Comparison of ENCODE assay signal across 8 mouse cellular contexts in genomic region chr19:60891934-60892547, GRCm38 (mm10). TPM values are rescaled to one million over a fixed set of nuclear protein-coding genes. Genes with fewer than 3 reads are reported as not detected.
DNase-seq lines count a peak whose midpoint lies in the region; ATAC-seq lines count a peak whose summit lies in the region.

No protein-coding gene starts in this region.

- H3K4me2 ChIP-seq in forebrain, embryonic 11.5 days (ENCODE audit: low read depth, low read length, severe bottlenecking): no peak overlapping the region

- H3K4me1 ChIP-seq in forebrain, embryonic 11.5 days (replicated peaks; ENCODE audit: control insufficient read depth, insufficient read depth, low read length): peaks cover 3% of the 10 kb centered on the region; the same call in 1 of the 2 replicates

- H3K27me3 ChIP-seq in forebrain, embryonic 11.5 days (ENCODE audit: control insufficient read depth, insufficient read depth, low read length): no peaks in the 10 kb centered on the region

- no peak overlapping the region for H3K4me3 ChIP-seq in forebrain, embryonic 11.5 days (ENCODE audit: low read depth, low read length)

- no peaks in the 10 kb centered on the region for H3K36me3 ChIP-seq in forebrain, embryonic 11.5 days (ENCODE audit: control insufficient read depth, insufficient read depth, low read length)

- DNase-seq in MN1 (ENCODE audit: low spot score): peak; percentile 74
- peak; percentile 66 for DNase-seq in c-Kit-negative CD71-positive TER-119-positive erythroid progenitor cells, embryonic 14.5 days (ENCODE audit: low read depth, low spot score)
- peak; percentile 80 for DNase-seq in forebrain, embryonic 11.5 days (ENCODE audit: low spot score)
- peak; percentile 77 for DNase-seq in heart, postnatal 4 days
- DNase-seq in layer of hippocampus, adult 9-11 months: peak; percentile 27
- DNase-seq in lung, postnatal 25 days (ENCODE audit: low spot score): peak; percentile 72
- peak; percentile 65 for DNase-seq in right cerebral cortex, postnatal 14 days
- DNase-seq in urinary bladder, postnatal 4 days (ENCODE audit: low spot score in 2 of 2): peak; percentile 29 to 69

- 38% methylated on average over 1 of the region's 1 CpGs for WGBS in forebrain, embryonic 11.5 days

- no peaks in the 10 kb centered on the region for H3K9me3 ChIP-seq in forebrain, embryonic 11.5 days (ENCODE audit: control insufficient read depth, low read length)

- no peak overlapping the region for H3K9ac ChIP-seq in forebrain, embryonic 11.5 days (ENCODE audit: low read length)

- H3K27ac ChIP-seq in forebrain, embryonic 11.5 days (ENCODE audit: low read depth, low read length): no peak overlapping the region

- ATAC-seq in forebrain, embryonic 11.5 days (replicated peaks; ENCODE audit: low FRiP score): no peak

RNA-seq across cellular contexts. Expression of gene Grk5, which starts 2.5 kb away (rescaled TPM):
- 2.6 and 2.8 TPM in 2 replicates for polyA plus RNA-seq in forebrain, embryonic 11.5 days (2014; fragmentation: Nextera tagmentation; extraction: Ambion mirVana)
- 10 to 100 TPM; 24.8 to 25.8 TPM for total RNA-seq in heart, postnatal 4 days (2021)

RNA-seq across cellular contexts. Expression of gene Prdx3, which starts 17.7 kb away (rescaled TPM):
- 103 and 106 TPM in 2 replicates for polyA plus RNA-seq in forebrain, embryonic 11.5 days (2014; fragmentation: Nextera tagmentation; extraction: Ambion mirVana)
- 100 to 1,000 TPM; 201 to 204 TPM for total RNA-seq in heart, postnatal 4 days (2021)

RNA-seq across cellular contexts. Expression of gene Sfxn4, which starts 30.8 kb away (rescaled TPM):
- 11.9 and 13.4 TPM in 2 replicates for polyA plus RNA-seq in forebrain, embryonic 11.5 days (2014; fragmentation: Nextera tagmentation; extraction: Ambion mirVana)
- total RNA-seq in heart, postnatal 4 days (2021): 1 to 10 TPM; 4.2 to 5.5 TPM

Comparison
In these comparisons a context has a peak if more than half of its experiments do, and no peak if none do; other contexts are left out.
1. DNase-seq: peak in every context shown above with its lines; median percentile 80 in forebrain, embryonic 11.5 days; 77 in heart, postnatal 4 days; 74 in MN1; 72 in lung, postnatal 25 days; 66 in c-Kit-negative CD71-positive TER-119-positive erythroid progenitor cells, embryonic 14.5 days; 65 in right cerebral cortex, postnatal 14 days; 49 in urinary bladder, postnatal 4 days; 27 in layer of hippocampus, adult 9-11 months.